Mouse (Mus musculus): Measurements from ENCODE around the gene Akr1c20.

GRCm38 (mm10) chr13:4514811-4515210, 8.3 kb downstream of the Akr1c20 start:
- TF ChIP-seq CTCF (IDR thresholded peaks at IDR 0.05; ENCODE audit: control insufficient read depth, insufficient read depth, insufficient replicate concordance, low read depth, low read length) = no peak
- no peak for TF ChIP-seq POLR2A (IDR thresholded peaks at IDR 0.05; ENCODE audit: control insufficient read depth, low read depth, low read length)
